Mouse (Mus musculus) heart, postnatal 0 days (tissue): Measurements from ENCODE around the gene Rbms3. TPM values are rescaled to one million over a fixed set of nuclear protein-coding genes. Genes with fewer than 3 reads are reported as not detected.

ENCODE experiments used
- ATAC-seq: fragments of 200-750 bp; cut with Nextera tagmentation; 2 replicates; pipeline ENCODE4 v1.8.0; 2017; ENCODE audit warnings: low read depth, moderate number of reproducible peaks, moderate library complexity; ENCODE audit not compliant: insufficient read depth
- DNase-seq: peaks from one replicate; pipeline ENCODE4 v3.0.0-alpha.2; 2016; ENCODE audit warnings: low spot score
- H3K27ac ChIP-seq: fragments of 300-500 bp; sonication (generic); 2 replicates; pipeline ENCODE4 v1.5.1; 2014; ENCODE audit warnings: low read depth, mild to moderate bottlenecking
- H3K27me3 ChIP-seq: fragments of 300-500 bp; sonication (generic); 2 replicates; pipeline ENCODE4 v1.6.1; 2014; ENCODE audit warnings: low read length, mixed read lengths; ENCODE audit not compliant: control insufficient read depth, insufficient read depth
- H3K36me3 ChIP-seq: fragments of 300-500 bp; sonication (generic); replicated peaks from 2 replicates; pipeline ENCODE4 v1.6.1; 2014; ENCODE audit warnings: low read length, mixed read lengths; ENCODE audit not compliant: control insufficient read depth, insufficient read depth
- H3K4me1 ChIP-seq: fragments of 300-500 bp; sonication (generic); 2 replicates; pipeline ENCODE4 v1.6.1; 2014; ENCODE audit warnings: antibody characterized with exemption; ENCODE audit not compliant: control insufficient read depth, insufficient read depth
- H3K4me2 ChIP-seq: fragments of 300-500 bp; sonication (generic); 2 replicates; pipeline ENCODE4 v1.6.1; 2014; ENCODE audit warnings: low read depth, mild to moderate bottlenecking, low read length, moderate library complexity
- H3K4me3 ChIP-seq: fragments of 300-500 bp; sonication (generic); 2 replicates; pipeline ENCODE4 v1.5.1; 2014; ENCODE audit warnings: low read depth, low read length
- H3K9ac ChIP-seq: fragments of 300-500 bp; sonication (generic); replicated peaks from 2 replicates; pipeline ENCODE4 v1.6.1; 2014; ENCODE audit warnings: low read depth, low read length, mixed read lengths
- H3K9me3 ChIP-seq: fragments of 300-500 bp; sonication (generic); replicated peaks from 2 replicates; pipeline ENCODE4 v1.6.1; 2016; ENCODE audit warnings: low read length; ENCODE audit not compliant: control insufficient read depth
- CTCF ChIP-seq: IDR thresholded peaks from 2 replicates; pipeline ENCODE4 v1.5.1; 2016; ENCODE audit warnings: antibody characterized with exemption, control low read depth, low read depth
- EP300 ChIP-seq: IDR thresholded peaks from 2 replicates; pipeline ENCODE4 v1.6.1; 2016; ENCODE audit warnings: antibody characterized with exemption, low read depth
- WGBS: fragments of 180-500 bp; shearing (Covaris S2); extraction: QIAGEN DNeasy Blood & Tissue Kit; methylation state at CpG from one replicate; pipeline ENCODE4 v1.1.7; 2014; 5-methylcytosine and 5-hydroxymethylcytosine counted together
- polyA plus RNA-seq: library from polyadenylated mRNA; unstranded; fragments of >200 nt; fragmentation: Nextera tagmentation; extraction: Ambion mirVana; gene quantifications from 2 replicates; pipeline ENCODE4 v1.2.1, GENCODE M21; 2015
- total RNA-seq: library from RNA; depleted of rRNA; stranded (reverse); fragments of >200 nt; gene quantifications from 2 replicates; pipeline ENCODE4 v1.2.3, GENCODE M21; 2014; ENCODE audit warnings: low replicate concordance

The Rbms3 gene
- total and polyA plus RNA-seq, 2 experiments from 2014 or later, result 18.2 to 75.3 TPM

- ATAC-seq, result peak; percentile 44; the same call in 1 of the 2 replicates
These were observed 557.1 kb downstream of the Rbms3 start for GRCm38 (mm10) chr9:117072433-117073099.

DNA sequence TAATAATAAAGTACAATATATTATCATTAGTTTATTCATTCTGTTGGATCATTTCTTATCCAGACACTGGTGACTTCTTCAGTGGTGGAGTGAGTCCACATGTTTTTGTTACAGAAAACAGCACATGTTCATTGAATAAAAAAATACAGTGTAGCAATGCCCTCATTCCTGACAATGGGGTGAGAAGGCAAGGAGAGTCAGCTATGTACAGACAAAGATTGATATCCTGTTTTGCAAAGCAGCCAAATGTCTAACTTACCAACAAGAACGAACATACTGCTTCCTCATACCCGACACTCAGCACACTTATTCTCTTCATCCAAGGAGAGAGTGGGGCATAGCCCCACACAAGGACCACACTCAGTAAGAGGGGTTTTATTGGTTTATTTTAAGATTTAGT is 559.1 kb downstream of the Rbms3 start:
- Histone ChIP-seq H3K4me3 (no peak overlapping the region), H3K27ac (no peak overlapping the region), H3K4me1 (no peaks in the 10 kb centered on the region), H3K27me3 (no peaks in the 10 kb centered on the region), H3K4me2 (no peak overlapping the region), H3K9ac (no peak overlapping the region), H3K9me3 (no peaks in the 10 kb centered on the region), H3K36me3 (no peaks in the 10 kb centered on the region)
- 69% methylated on average over 2 of the region's 2 CpGs for WGBS
- TF ChIP-seq EP300 (no peak), CTCF (no peak)
- no peak for DNase-seq
- ATAC-seq, result no peak

More at GRCm38 (mm10) chr9:117072433-117073099, 557.1 kb downstream of the Rbms3 start:
- Histone ChIP-seq H3K9ac (no peak overlapping the region), H3K4me2 (no peak overlapping the region), H3K4me3 (no peak overlapping the region), H3K9me3 (no peaks in the 10 kb centered on the region), H3K27ac (no peak overlapping the region), H3K27me3 (no peaks in the 10 kb centered on the region), H3K4me1 (no peaks in the 10 kb centered on the region), H3K36me3 (no peaks in the 10 kb centered on the region)
- 30% methylated on average over 2 of the region's 2 CpGs for WGBS
- DNase-seq, result no peak
- no peak for TF ChIP-seq EP300
- TF ChIP-seq CTCF, result no peak

DNA sequence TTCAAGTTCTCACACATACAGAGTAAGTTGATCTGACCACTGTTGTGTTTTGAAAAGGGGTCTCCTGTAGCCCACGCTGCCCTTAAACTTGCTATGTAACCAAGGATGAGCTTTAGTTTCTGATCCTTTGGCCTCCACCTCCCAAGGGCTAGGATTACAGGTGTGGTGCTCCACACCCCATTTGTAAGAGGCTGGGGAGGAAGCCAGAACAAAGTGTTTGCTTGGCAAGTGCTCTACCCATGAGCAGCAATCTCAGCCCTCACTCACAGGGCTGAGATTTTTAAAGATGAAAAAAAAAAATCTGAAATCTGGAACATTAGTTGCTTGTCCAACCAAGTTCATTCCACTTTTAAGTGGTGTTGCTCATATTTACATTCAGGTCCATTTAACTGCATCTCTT is 560.5 kb downstream of the Rbms3 start:
- no peaks in the 10 kb centered on the region for H3K4me1 ChIP-seq
- no peak overlapping the region for H3K27ac ChIP-seq
- no peak overlapping the region for H3K9ac ChIP-seq
- no peak for DNase-seq
- H3K4me2 ChIP-seq, result no peak overlapping the region
- no peaks in the 10 kb centered on the region for H3K27me3 ChIP-seq
- TF ChIP-seq EP300 (no peak), CTCF (no peak)
- no peak overlapping the region for H3K4me3 ChIP-seq
- ATAC-seq, result no peak
- no peaks in the 10 kb centered on the region for H3K9me3 ChIP-seq
- 91% methylated on average over 1 of the region's 1 CpGs for WGBS
- H3K36me3 ChIP-seq, result no peaks in the 10 kb centered on the region

GRCm38 (mm10) chr9:117067703-117068419 is 561.9 kb downstream of the Rbms3 start:
- H3K27me3 ChIP-seq, result no peaks in the 10 kb centered on the region
- H3K9me3 ChIP-seq, result no peaks in the 10 kb centered on the region
- no peak overlapping the region for H3K4me3 ChIP-seq
- no peak for TF ChIP-seq EP300
- TF ChIP-seq CTCF, result no peak
- no peak overlapping the region for H3K9ac ChIP-seq
- no peak overlapping the region for H3K4me2 ChIP-seq
- H3K36me3 ChIP-seq, result no peaks in the 10 kb centered on the region
- H3K4me1 ChIP-seq, result no peaks in the 10 kb centered on the region
- WGBS, result 67% methylated on average over 11 of the region's 11 CpGs
- ATAC-seq, result no peak
- H3K27ac ChIP-seq, result no peak overlapping the region
- no peak for DNase-seq

DNA sequence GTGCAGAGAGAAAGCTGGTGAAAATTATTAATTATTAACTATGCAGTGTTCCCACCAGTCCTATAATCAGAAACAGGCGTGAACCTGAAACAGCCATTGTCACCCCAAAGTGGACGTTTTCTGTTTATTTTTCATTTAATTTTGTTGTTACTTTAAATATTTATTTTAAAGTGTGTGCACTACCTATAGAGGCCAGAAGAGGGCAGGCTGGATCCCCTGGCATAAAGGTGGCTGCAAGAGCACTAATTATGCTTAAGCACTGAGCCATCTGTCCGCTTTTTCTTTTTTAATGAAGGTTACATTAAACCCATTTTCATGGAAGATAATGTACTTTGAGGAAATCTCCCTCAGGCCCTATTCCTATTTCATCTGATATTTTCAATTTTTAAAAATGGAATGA is 563.2 kb downstream of the Rbms3 start:
- Histone ChIP-seq H3K36me3 (no peaks in the 10 kb centered on the region), H3K4me3 (no peak overlapping the region), H3K4me2 (no peak overlapping the region), H3K9ac (no peak overlapping the region), H3K27me3 (no peaks in the 10 kb centered on the region), H3K4me1 (no peaks in the 10 kb centered on the region), H3K9me3 (no peaks in the 10 kb centered on the region), H3K27ac (no peak overlapping the region)
- no peak for ATAC-seq
- DNase-seq, result no peak
- TF ChIP-seq CTCF (peak; percentile 47), EP300 (no peak)
- 77% methylated on average over 3 of the region's 3 CpGs for WGBS
